Mouse (Mus musculus) liver, adult 2 months (tissue): ENCODE data around the gene Gstz1. TPM values are rescaled to one million over a fixed set of nuclear protein-coding genes. Genes with fewer than 3 reads are reported as not detected.
A peak's percentile ranks its signal among the peaks of the same experiment; 100 is the strongest.
"Not testable (repeated sequence)": the region's sequence is repeated elsewhere in the genome, so short reads cannot be mapped to it uniquely, and the experiment has no call there.

Source experiments
- DNase-seq: peaks from one replicate; pipeline ENCODE4 v3.0.0-alpha.2; 2011; ENCODE audit warnings: low read depth, low spot score; ENCODE audit errors: extremely low read depth
- H3K27ac ChIP-seq: fragments of 200-500 bp; replicated peaks from 2 replicates; pipeline ENCODE4 v1.5.1; 2012; ENCODE audit warnings: low read depth, mild to moderate bottlenecking, control low read depth, inconsistent platforms, low read length; ENCODE audit not compliant: insufficient read depth
- H3K27me3 ChIP-seq: fragments of 200-500 bp; 2 replicates; pipeline ENCODE4 v1.6.1; 2012; ENCODE audit warnings: mild to moderate bottlenecking, moderate library complexity, low read length, inconsistent platforms; ENCODE audit not compliant: control insufficient read depth, insufficient read depth
- H3K36me3 ChIP-seq: fragments of 200-500 bp; 2 replicates; pipeline ENCODE4 v1.6.1; 2012; ENCODE audit warnings: low read length, inconsistent platforms; ENCODE audit not compliant: control insufficient read depth, insufficient read depth
- H3K4me1 ChIP-seq: fragments of 200-500 bp; 2 replicates; pipeline ENCODE4 v1.6.1; 2011; ENCODE audit warnings: low read length; ENCODE audit not compliant: control insufficient read depth, insufficient read depth
- H3K4me3 ChIP-seq: fragments of 200-500 bp; 2 replicates; pipeline ENCODE4 v1.5.1; 2011; ENCODE audit warnings: low read depth, mild to moderate bottlenecking, control low read depth, low read length, moderate library complexity; ENCODE audit not compliant: insufficient read depth
- H3K79me2 ChIP-seq: fragments of 200-500 bp; 2 replicates; pipeline ENCODE4 v1.6.1; 2012; ENCODE audit warnings: inconsistent platforms, mild to moderate bottlenecking, low read length, moderate library complexity; ENCODE audit not compliant: control insufficient read depth, insufficient read depth
- H3K9ac ChIP-seq: fragments of 200-500 bp; 2 replicates; pipeline ENCODE4 v1.6.1; 2012; ENCODE audit warnings: low read depth, mild to moderate bottlenecking, control low read depth, inconsistent platforms, low read length
- CTCF ChIP-seq: fragments of 200-500 bp; IDR thresholded peaks from 2 replicates; pipeline ENCODE4 v1.5.1; 2011; ENCODE audit warnings: low read depth, low read length, control low read depth
- POLR2A ChIP-seq: fragments of 200-500 bp; IDR thresholded peaks from 2 replicates; pipeline ENCODE4 v1.6.1; 2011; ENCODE audit warnings: low read length, control low read depth; ENCODE audit not compliant: insufficient read depth; ENCODE audit errors: extremely low read depth
- WGBS: fragments of 180-500 bp; shearing (Covaris S2); methylation state at CpG from one replicate; pipeline ENCODE4 v1.1.7; 2018; 5-methylcytosine and 5-hydroxymethylcytosine counted together
- polyA plus RNA-seq: library from polyadenylated mRNA; depleted of rRNA; stranded (reverse); fragments of >200 nt; gene quantifications from 2 replicates; pipeline ENCODE4 v1.2.3, GENCODE M21; 2012
- total RNA-seq: library from RNA; depleted of rRNA; stranded (reverse); fragments of >200 nt; gene quantifications from 2 replicates; pipeline ENCODE4 v1.2.3, GENCODE M21; 2014

Gene Gstz1
- total and polyA plus RNA-seq, 2 experiments = 816 to 1,082 TPM

GRCm38 (mm10) chr12:87147395-87148089 lies 577 bp downstream of the Gstz1 start, which contains the start of gene Pomt2:
Gene Pomt2, minus strand, starts transcription at chr12:87147968.
- DNase-seq = peak; percentile 94
- TF ChIP-seq CTCF (no peak), POLR2A (peak; percentile 50; the same call in 1 of the 2 replicates)
- Histone ChIP-seq H3K4me3 (peak within 1 kb of the TSS; percentile 89), H3K27me3 (no peaks in the 10 kb centered on the region), H3K9ac (peak within 1 kb of the TSS; percentile 91), H3K36me3 (no peaks in the 10 kb centered on the region), H3K79me2 (peaks cover 23% of the 10 kb centered on the region; the same call in 1 of the 2 replicates), H3K27ac (peak within 1 kb of the TSS; percentile 100), H3K4me1 (peaks cover 3% of the 10 kb centered on the region; the same call in 1 of the 2 replicates)
- under 1% methylated on average over 61 of the region's 61 CpGs for WGBS

- Histone ChIP-seq H3K4me1 (peaks cover 3% of the 10 kb centered on the region; the same call in 1 of the 2 replicates), H3K79me2 (peaks cover 23% of the 10 kb centered on the region; the same call in 1 of the 2 replicates), H3K36me3 (no peaks in the 10 kb centered on the region), H3K9ac (peak overlapping the region; percentile 91), H3K4me3 (peak overlapping the region; percentile 89), H3K27ac (peak overlapping the region; percentile 100), H3K27me3 (no peaks in the 10 kb centered on the region)
- TF ChIP-seq POLR2A (no peak), CTCF (no peak)
- WGBS = 6% methylated on average over 15 of the region's 15 CpGs
- peak; percentile 69 for DNase-seq
Measured at GRCm38 (mm10) chr12:87148136-87148535, 1.2 kb downstream of the Gstz1 start.

- Histone ChIP-seq H3K27ac (no peak overlapping the region), H3K4me3 (no peak overlapping the region), H3K79me2 (peaks cover 20% of the 10 kb centered on the region; the same call in 1 of the 2 replicates), H3K36me3 (no peaks in the 10 kb centered on the region), H3K9ac (no peak overlapping the region), H3K27me3 (no peaks in the 10 kb centered on the region), H3K4me1 (peaks cover 5% of the 10 kb centered on the region; the same call in 1 of the 2 replicates)
- no peak for DNase-seq
- WGBS = over 99% methylated on average over 5 of the region's 5 CpGs
- TF ChIP-seq CTCF = no peak
Measured at GRCm38 (mm10) chr12:87149471-87149870, 2.5 kb downstream of the Gstz1 start.

GRCm38 (mm10) chr12:87154448-87154847 lies 7.5 kb downstream of the Gstz1 start:
- H3K27me3 ChIP-seq, H3K9ac ChIP-seq, H3K36me3 ChIP-seq, H3K4me3 ChIP-seq: not testable (repeated sequence)
- H3K79me2 ChIP-seq = peaks cover 16% of the 10 kb centered on the region; the same call in 1 of the 2 replicates
- H3K4me1 ChIP-seq = peaks cover 21% of the 10 kb centered on the region
- peak overlapping the region; percentile 52 for H3K27ac ChIP-seq
- WGBS = 22% methylated on average over 4 of the region's 4 CpGs
- DNase-seq = peak; percentile 97

GRCm38 (mm10) chr12:87157361-87157760 lies 10.4 kb downstream of the Gstz1 start:
- Histone ChIP-seq H3K79me2 (peaks cover 10% of the 10 kb centered on the region; the same call in 1 of the 2 replicates), H3K4me1 (peaks cover 29% of the 10 kb centered on the region), H3K27me3 (no peaks in the 10 kb centered on the region), H3K36me3 (peaks cover 30% of the 10 kb centered on the region), H3K4me3 (peak overlapping the region; percentile 66), H3K9ac (peak overlapping the region; percentile 92), H3K27ac (peak overlapping the region; percentile 99)
- 24% methylated on average over 4 of the region's 4 CpGs for WGBS
- DNase-seq = peak; percentile 98
- TF ChIP-seq CTCF (no peak), POLR2A (peak; percentile 46; the same call in 1 of the 2 replicates)

GRCm38 (mm10) chr12:87158099-87158498 lies 11.1 kb downstream of the Gstz1 start:
- peak; percentile 93 for DNase-seq
- TF ChIP-seq CTCF (no peak), POLR2A (0 out of 2 replicates have a peak, but pooled peaks have one; percentile 24)
- peak overlapping the region; percentile 66 for H3K4me3 ChIP-seq
- H3K36me3 ChIP-seq = peaks cover 38% of the 10 kb centered on the region
- 20% methylated on average over 7 of the region's 7 CpGs for WGBS
- peak overlapping the region; percentile 92 for H3K9ac ChIP-seq
- H3K27ac ChIP-seq = peak overlapping the region; percentile 99
- H3K27me3 ChIP-seq = no peaks in the 10 kb centered on the region
- peaks cover 10% of the 10 kb centered on the region; the same call in 1 of the 2 replicates for H3K79me2 ChIP-seq
- H3K4me1 ChIP-seq = peaks cover 29% of the 10 kb centered on the region
